Comparison of ENCODE assay signal across 9 mouse cellular contexts in genomic region chr1:119929715-119930114, GRCm38 (mm10).
DNase-seq lines count a peak whose midpoint lies in the region.
"Had no signal": no experiment of that assay in that cellular context is flagged by ENCODE, and none has a peak within 500 bp of the region (broad histone marks: within the 10 kb centered on the region; RNA-seq: fewer than 3 reads in every experiment).

No protein-coding gene starts in this region.

- DNase-seq in cerebellum, adult 18-20 months: peak; percentile 17 to 34
- no peak for DNase-seq in cerebellum, adult 11 months
- DNase-seq in kidney, postnatal 14 days: peak; percentile 19
- no peak for DNase-seq in kidney, adult 11 months
- DNase-seq in MEL-GATA-1-ER (ENCODE audit: extremely low read depth, low read depth): peak; percentile 7
- DNase-seq in layer of hippocampus, adult 9-10 months (ENCODE audit: low spot score): peak; percentile 27
- no peak for DNase-seq in spleen, postnatal 14 days (ENCODE audit: low spot score in 2 of 2)
- no peak for DNase-seq in neural tube, embryonic 10.5 days (ENCODE audit: extremely low spot score, low spot score)
- DNase-seq: liver, embryonic 13.5 days had no signal

Comparison
In these comparisons a context has a peak if more than half of its experiments do, and no peak if none do; other contexts are left out.
1. DNase-seq: peak in cerebellum, adult 18-20 months (2 of 2), kidney, postnatal 14 days (single experiment), MEL-GATA-1-ER (single experiment) and layer of hippocampus, adult 9-10 months (single experiment); none in cerebellum, adult 11 months (single experiment), kidney, adult 11 months (single experiment), spleen, postnatal 14 days (0 of 2) and neural tube, embryonic 10.5 days (single experiment).